Mouse (Mus musculus) liver, adult 2 months (tissue): ENCODE measurements at regions not wholly inside any gene's neighbourhood (a gene's known extent, or its start where the extent isn't known, plus 50 kb on each side); places are given as distances from the start of the nearest gene placed in this dataset.

Source experiments
- CTCF ChIP-seq: fragments of 200-500 bp; IDR thresholded peaks from 2 replicates; pipeline ENCODE4 v1.5.1; 2011; ENCODE audit warnings: low read depth, low read length, control low read depth
- POLR2A ChIP-seq: fragments of 200-500 bp; IDR thresholded peaks from 2 replicates; pipeline ENCODE4 v1.6.1; 2011; ENCODE audit warnings: low read length, control low read depth; ENCODE audit not compliant: insufficient read depth; ENCODE audit errors: extremely low read depth

- TF ChIP-seq CTCF: no peak
- TF ChIP-seq POLR2A: no peak
These were observed 483.3 kb downstream of the Meis1 start for GRCm38 (mm10) chr11:18535592-18535857.
